Mouse (Mus musculus): Measurements from ENCODE around the gene Ctc1.
"Not testable (repeated sequence)": the region's sequence is repeated elsewhere in the genome, so short reads cannot be mapped to it uniquely, and the experiment has no call there.

The Ctc1 gene

GRCm38 (mm10) chr11:69015644-69016441, at the start of gene Ctc1:
Gene Ctc1, plus strand, starts transcription at chr11:69015911.
- in situ Hi-C loops (cut with MboI): no loop called here

GRCm38 (mm10) chr11:68966554-68966953, 49.2 kb upstream of the Ctc1 start:
- in situ Hi-C loops (cut with MboI): no loop called here

GRCm38 (mm10) chr11:68967337-68968282, 48.1 kb upstream of the Ctc1 start, which contains the start of gene Slc25a35:
Gene Slc25a35, plus strand, starts transcription at chr11:68968131.
- in situ Hi-C loops (cut with MboI): no loop called here

- in situ Hi-C loops (cut with MboI): no loop called here
Observed at GRCm38 (mm10) chr11:68968752-68969151, 47.0 kb upstream of the Ctc1 start.

GRCm38 (mm10) chr11:68970232-68970631, 45.5 kb upstream of the Ctc1 start:
- in situ Hi-C loops (cut with MboI): no loop called here

- in situ Hi-C loops (cut with MboI): not testable (repeated sequence)
Observed at GRCm38 (mm10) chr11:68973250-68974058, 42.3 kb upstream of the Ctc1 start.

GRCm38 (mm10) chr11:68974059-68974450, 41.7 kb upstream of the Ctc1 start:
- in situ Hi-C loops (cut with MboI): no loop called here

- in situ Hi-C loops (cut with MboI): no loop called here
Observed at GRCm38 (mm10) chr11:68975085-68975484, 40.6 kb upstream of the Ctc1 start, which contains the start of gene Rangrf. Gene Rangrf, minus strand, starts transcription at chr11:68975185.

GRCm38 (mm10) chr11:68975601-68976000, 40.1 kb upstream of the Ctc1 start:
- in situ Hi-C loops (cut with MboI): no loop called here

GRCm38 (mm10) chr11:68979320-68979733, 36.4 kb upstream of the Ctc1 start:
- in situ Hi-C loops (cut with MboI): no loop called here

- in situ Hi-C loops (cut with MboI): no loop called here
Observed at GRCm38 (mm10) chr11:68980919-68981318, 34.8 kb upstream of the Ctc1 start.

GRCm38 (mm10) chr11:68982639-68983369, 32.9 kb upstream of the Ctc1 start:
- in situ Hi-C loops (cut with MboI): no loop called here

- in situ Hi-C loops (cut with MboI): loop anchor here (5.0 kb wide), 1 partner anchor 80 kb away; no protein-coding TSS in a partner anchor
Observed at GRCm38 (mm10) chr11:68987365-68987882, 28.3 kb upstream of the Ctc1 start.

GRCm38 (mm10) chr11:68988341-68988740, 27.4 kb upstream of the Ctc1 start:
- in situ Hi-C loops (cut with MboI): loop anchor here (5.0 kb wide), 1 partner anchor 81 kb away; no protein-coding TSS in a partner anchor

GRCm38 (mm10) chr11:68993122-68993521, 22.6 kb upstream of the Ctc1 start:
- in situ Hi-C loops (cut with MboI): no loop called here

GRCm38 (mm10) chr11:68994377-68994776, 21.3 kb upstream of the Ctc1 start:
- in situ Hi-C loops (cut with MboI): no loop called here

GRCm38 (mm10) chr11:68997080-68997479, 18.6 kb upstream of the Ctc1 start:
- in situ Hi-C loops (cut with MboI): no loop called here

GRCm38 (mm10) chr11:69002782-69003181, 12.9 kb upstream of the Ctc1 start:
- in situ Hi-C loops (cut with MboI): not testable (repeated sequence)

- in situ Hi-C loops (cut with MboI): no loop called here
Observed at GRCm38 (mm10) chr11:69003592-69003991, 12.1 kb upstream of the Ctc1 start.

- in situ Hi-C loops (cut with MboI): no loop called here
Observed at GRCm38 (mm10) chr11:69005193-69005592, 10.5 kb upstream of the Ctc1 start.

- in situ Hi-C loops (cut with MboI): not testable (repeated sequence)
Observed at GRCm38 (mm10) chr11:69006575-69006974, 9.1 kb upstream of the Ctc1 start.

Data from mature B cell (primary cell).